Mouse (Mus musculus) heart, embryonic 14.5 days (tissue): ENCODE data around the gene Ptprr. TPM values are rescaled to one million over a fixed set of nuclear protein-coding genes. Genes with fewer than 3 reads are reported as not detected.

Experiments
- ATAC-seq: fragments of 200-750 bp; cut with Nextera tagmentation; 2 replicates; pipeline ENCODE4 v1.8.0; 2017; ENCODE audit warnings: low read depth, moderate TSS enrichment; ENCODE audit not compliant: insufficient number of reproducible peaks, insufficient read depth, low FRiP score
- H3K27ac ChIP-seq, 2 experiments: fragments of 200-500 bp in 1 of 2; fragments of 300-500 bp in 1 of 2; sonication (generic) in 1 of 2; replicated peaks in 1 of 2; 2 replicates each; pipeline ENCODE4 v1.5.1; 2012 to 2014; ENCODE audit warnings: low read depth in 2 of 2, low read length in 2 of 2, control low read depth in 1 of 2, mild to moderate bottlenecking in 1 of 2, mixed read lengths in 1 of 2; ENCODE audit not compliant: control insufficient read depth in 1 of 2, insufficient read depth in 1 of 2
- H3K27me3 ChIP-seq: fragments of 300-500 bp; sonication (generic); 2 replicates; pipeline ENCODE4 v1.6.1; 2014; ENCODE audit warnings: mild to moderate bottlenecking, low read length, control low read depth; ENCODE audit not compliant: control insufficient read depth, insufficient read depth
- H3K36me3 ChIP-seq: fragments of 300-500 bp; sonication (generic); 2 replicates; pipeline ENCODE4 v1.6.1; 2014; ENCODE audit warnings: mild to moderate bottlenecking, control low read depth, low read length, mixed read lengths; ENCODE audit not compliant: control insufficient read depth, insufficient read depth
- H3K4me1 ChIP-seq, 2 experiments: fragments of 200-500 bp in 1 of 2; fragments of 300-500 bp in 1 of 2; sonication (generic) in 1 of 2; 2 replicates each; pipeline ENCODE4 v1.6.1; 2012 to 2014; ENCODE audit warnings: low read length in 2 of 2, control low read depth in 1 of 2, mixed read lengths in 1 of 2; ENCODE audit not compliant: control insufficient read depth in 2 of 2, insufficient read depth in 2 of 2
- H3K4me2 ChIP-seq: fragments of 300-500 bp; sonication (generic); 2 replicates; pipeline ENCODE4 v1.6.1; 2014; ENCODE audit warnings: mild to moderate bottlenecking, low read length
- H3K4me3 ChIP-seq, 2 experiments: fragments of 200-500 bp in 1 of 2; fragments of 300-500 bp in 1 of 2; sonication (generic) in 1 of 2; 2 replicates each; pipeline ENCODE4 v1.5.1; 2012 to 2014; ENCODE audit warnings: low read length in 2 of 2, mild to moderate bottlenecking in 2 of 2, control low read depth in 1 of 2, low read depth in 1 of 2, moderate library complexity in 1 of 2; ENCODE audit not compliant: control insufficient read depth in 1 of 2, insufficient read depth in 1 of 2
- H3K9ac ChIP-seq: fragments of 300-500 bp; sonication (generic); 2 replicates; pipeline ENCODE4 v1.6.1; 2014; ENCODE audit warnings: mild to moderate bottlenecking, low read length
- H3K9me3 ChIP-seq: fragments of 300-500 bp; sonication (generic); 2 replicates; pipeline ENCODE4 v1.6.1; 2016; ENCODE audit warnings: low read length, control low read depth; ENCODE audit not compliant: control insufficient read depth
- WGBS: fragments of 180-500 bp; shearing (Covaris S2); extraction: QIAGEN DNeasy Blood & Tissue Kit; methylation state at CpG from one replicate; pipeline ENCODE4 v1.1.7; 2014; 5-methylcytosine and 5-hydroxymethylcytosine counted together
- polyA plus RNA-seq: library from polyadenylated mRNA; unstranded; fragments of >200 nt; fragmentation: Nextera tagmentation; extraction: Ambion mirVana; gene quantifications from 2 replicates; pipeline ENCODE4 v1.2.1, GENCODE M21; 2014

The Ptprr gene
- polyA plus RNA-seq, 1 experiment from 2014 or later, result 0.49 TPM

- H3K4me1 ChIP-seq, result peaks cover 14 to 23% of the 10 kb centered on the region in 2 experiments
- H3K4me3 ChIP-seq, result no peak overlapping the region
- no peaks in the 10 kb centered on the region for H3K36me3 ChIP-seq
- no peaks in the 10 kb centered on the region for H3K9me3 ChIP-seq
- H3K27me3 ChIP-seq, result no peaks in the 10 kb centered on the region
- 19% methylated on average over 4 of the region's 4 CpGs for WGBS
- no peak overlapping the region for H3K9ac ChIP-seq
- H3K27ac ChIP-seq, result peak overlapping the region; percentile 26 to 62; a peak in 2 of 4 replicates
- no peak for ATAC-seq
- no peak overlapping the region for H3K4me2 ChIP-seq
Measured at GRCm38 (mm10) chr10:116267434-116267822, 249.4 kb downstream of the Ptprr start.

- Histone ChIP-seq H3K36me3 (no peaks in the 10 kb centered on the region), H3K9me3 (no peaks in the 10 kb centered on the region), H3K4me3 (no peak overlapping the region), H3K27me3 (no peaks in the 10 kb centered on the region), H3K4me1 (peaks cover 14 to 23% of the 10 kb centered on the region in 2 experiments), H3K27ac (no peak overlapping the region), H3K4me2 (no peak overlapping the region), H3K9ac (no peak overlapping the region)
- WGBS, result 51% methylated on average over 4 of the region's 4 CpGs
- ATAC-seq, result no peak
Measured at GRCm38 (mm10) chr10:116268343-116268742, 250.3 kb downstream of the Ptprr start.

- peaks cover 14 to 23% of the 10 kb centered on the region in 2 experiments for H3K4me1 ChIP-seq
- peak overlapping the region; percentile 55 to 56; a peak in 3 of 4 replicates for H3K27ac ChIP-seq
- H3K4me2 ChIP-seq, result no peak overlapping the region
- no peaks in the 10 kb centered on the region for H3K27me3 ChIP-seq
- no peaks in the 10 kb centered on the region for H3K36me3 ChIP-seq
- H3K9me3 ChIP-seq, result no peaks in the 10 kb centered on the region
- H3K9ac ChIP-seq, result no peak overlapping the region
- no peak overlapping the region for H3K4me3 ChIP-seq
- no peak for ATAC-seq
- whole genome bisulfite sequencing, result 58% methylated on average over 12 of the region's 12 CpGs
Measured at GRCm38 (mm10) chr10:116270646-116271469, 252.8 kb downstream of the Ptprr start.

- no peak for ATAC-seq
Measured at GRCm38 (mm10) chr10:116271470-116271915, 253.5 kb downstream of the Ptprr start.

GRCm38 (mm10) chr10:116272156-116272555, 254.1 kb downstream of the Ptprr start:
- Histone ChIP-seq H3K9ac (no peak overlapping the region), H3K4me3 (no peak overlapping the region), H3K36me3 (no peaks in the 10 kb centered on the region), H3K9me3 (no peaks in the 10 kb centered on the region), H3K27me3 (no peaks in the 10 kb centered on the region), H3K27ac (no peak overlapping the region), H3K4me2 (no peak overlapping the region), H3K4me1 (peaks cover 9 to 14% of the 10 kb centered on the region in 2 experiments)
- WGBS, result 48% methylated on average over 3 of the region's 3 CpGs
- ATAC-seq, result no peak

More at GRCm38 (mm10) chr10:116271470-116271915, 253.5 kb downstream of the Ptprr start:
- no peak overlapping the region for H3K4me3 ChIP-seq
- peak overlapping the region in 1 of 2 experiments; percentile 56; a peak in 1 of 4 replicates for H3K27ac ChIP-seq
- H3K4me2 ChIP-seq, result no peak overlapping the region
- H3K4me1 ChIP-seq, result peaks cover 13 to 20% of the 10 kb centered on the region in 2 experiments
- H3K36me3 ChIP-seq, result no peaks in the 10 kb centered on the region
- no peaks in the 10 kb centered on the region for H3K27me3 ChIP-seq
- 74% methylated on average over 10 of the region's 10 CpGs for WGBS
- H3K9me3 ChIP-seq, result no peaks in the 10 kb centered on the region
- no peak overlapping the region for H3K9ac ChIP-seq

GRCm38 (mm10) chr10:116275280-116275679, 257.3 kb downstream of the Ptprr start, which contains the start of gene Ptprb:
Gene Ptprb (plus strand): TSS chr10:116275523.
- Histone ChIP-seq H3K4me2 (peak within 1 kb of the TSS; percentile 45), H3K4me3 (peak within 1 kb of the TSS; percentile 31 to 38), H3K36me3 (no peaks in the 10 kb centered on the region), H3K9ac (peak within 1 kb of the TSS; percentile 66), H3K27me3 (no peaks in the 10 kb centered on the region), H3K4me1 (peaks cover 0 to 8% of the 10 kb centered on the region in 2 experiments; a peak in 2 of 4 replicates), H3K9me3 (no peaks in the 10 kb centered on the region), H3K27ac (peak within 1 kb of the TSS; percentile 64 to 74)
- ATAC-seq, result no peak
- WGBS, result 42% methylated on average over 7 of the region's 7 CpGs

GRCm38 (mm10) chr10:116286697-116287344, 268.8 kb downstream of the Ptprr start:
- no peak for ATAC-seq
- H3K9me3 ChIP-seq, result no peaks in the 10 kb centered on the region
- WGBS, result 78% methylated on average over 7 of the region's 7 CpGs
- H3K4me2 ChIP-seq, result no peak overlapping the region
- H3K9ac ChIP-seq, result no peak overlapping the region
- H3K4me1 ChIP-seq, result peaks cover 0 to 3% of the 10 kb centered on the region in 2 experiments; a peak in 2 of 4 replicates
- H3K4me3 ChIP-seq, result no peak overlapping the region
- no peak overlapping the region for H3K27ac ChIP-seq
- H3K27me3 ChIP-seq, result no peaks in the 10 kb centered on the region
- no peaks in the 10 kb centered on the region for H3K36me3 ChIP-seq
